Mouse (Mus musculus): ENCODE results near the gene Scimp. TPM values are rescaled to one million over a fixed set of nuclear protein-coding genes. Genes with fewer than 3 reads are reported as not detected.

The Scimp gene
- polyA plus RNA-seq (2012; rRNA removed) = 0.11 and 0.15 TPM in 2 replicates

- no peak within 1 kb of the TSS for H3K27ac ChIP-seq (ENCODE audit: insufficient read depth, low read length)
- TF ChIP-seq POLR2A (IDR thresholded peaks at IDR 0.05; ENCODE audit: extremely low read depth, insufficient read depth, low read length) (no peak), CTCF (IDR thresholded peaks at IDR 0.05; ENCODE audit: extremely low read depth, insufficient read depth, low read length) (no peak)
- no peak within 1 kb of the TSS for H3K4me3 ChIP-seq (ENCODE audit: insufficient read depth, low read length)
- H3K4me1 ChIP-seq (ENCODE audit: control insufficient read depth, insufficient read depth, low read length) = no peaks in the 10 kb centered on the region
These were observed at the start of gene Scimp for GRCm38 (mm10) chr11:70812365-70812764. Gene Scimp (minus strand): TSS chr11:70812586.

GRCm38 (mm10) chr11:70860371-70860770 lies 48.0 kb upstream of the Scimp start:
- H3K4me1 ChIP-seq (ENCODE audit: control insufficient read depth, insufficient read depth, low read length) = peaks cover 2% of the 10 kb centered on the region; the same call in 1 of the 2 replicates

GRCm38 (mm10) chr11:70846029-70846428 lies 33.6 kb upstream of the Scimp start:
- Histone ChIP-seq H3K4me3 (ENCODE audit: insufficient read depth, low read length) (peak overlapping the region; percentile 100), H3K27ac (ENCODE audit: insufficient read depth, low read length) (no peak overlapping the region), H3K4me1 (ENCODE audit: control insufficient read depth, insufficient read depth, low read length) (peaks cover 6% of the 10 kb centered on the region; the same call in 1 of the 2 replicates)
- no peak for TF ChIP-seq POLR2A (IDR thresholded peaks at IDR 0.05; ENCODE audit: extremely low read depth, insufficient read depth, low read length)
- TF ChIP-seq CTCF (IDR thresholded peaks at IDR 0.05; ENCODE audit: extremely low read depth, insufficient read depth, low read length) = no peak

More at GRCm38 (mm10) chr11:70860371-70860770, 48.0 kb upstream of the Scimp start:
- Histone ChIP-seq H3K4me3 (ENCODE audit: insufficient read depth, low read length) (no peak overlapping the region), H3K27ac (ENCODE audit: insufficient read depth, low read length) (no peak overlapping the region)
- TF ChIP-seq CTCF (IDR thresholded peaks at IDR 0.05; ENCODE audit: extremely low read depth, insufficient read depth, low read length) = no peak
- no peak for TF ChIP-seq POLR2A (IDR thresholded peaks at IDR 0.05; ENCODE audit: extremely low read depth, insufficient read depth, low read length)

- peaks cover 6% of the 10 kb centered on the region; the same call in 1 of the 2 replicates for H3K4me1 ChIP-seq (ENCODE audit: control insufficient read depth, insufficient read depth, low read length)
- peak overlapping the region; percentile 100 for H3K4me3 ChIP-seq (ENCODE audit: insufficient read depth, low read length)
- peak overlapping the region; percentile 95 for H3K27ac ChIP-seq (ENCODE audit: insufficient read depth, low read length)
- TF ChIP-seq POLR2A (IDR thresholded peaks at IDR 0.05; ENCODE audit: extremely low read depth, insufficient read depth, low read length) (no peak), CTCF (IDR thresholded peaks at IDR 0.05; ENCODE audit: extremely low read depth, insufficient read depth, low read length) (no peak)
These were observed 33.1 kb upstream of the Scimp start for GRCm38 (mm10) chr11:70845457-70845978.

- H3K4me3 ChIP-seq (ENCODE audit: insufficient read depth, low read length) = peak within 1 kb of the TSS; percentile 100
- peak within 1 kb of the TSS; percentile 95 for H3K27ac ChIP-seq (ENCODE audit: insufficient read depth, low read length)
- peaks cover 6% of the 10 kb centered on the region; the same call in 1 of the 2 replicates for H3K4me1 ChIP-seq (ENCODE audit: control insufficient read depth, insufficient read depth, low read length)
- peak; percentile 78 for TF ChIP-seq POLR2A (IDR thresholded peaks at IDR 0.05; ENCODE audit: extremely low read depth, insufficient read depth, low read length)
- no peak for TF ChIP-seq CTCF (IDR thresholded peaks at IDR 0.05; ENCODE audit: extremely low read depth, insufficient read depth, low read length)
These were observed 32.4 kb upstream of the Scimp start, which contains the start of gene Rabep1 for GRCm38 (mm10) chr11:70844559-70845456. Gene Rabep1 (plus strand): TSS chr11:70844778.

- H3K27ac ChIP-seq (ENCODE audit: insufficient read depth, low read length) = peak overlapping the region; percentile 51; the same call in 1 of the 2 replicates
These were observed 31.5 kb upstream of the Scimp start for GRCm38 (mm10) chr11:70843701-70844551.

GRCm38 (mm10) chr11:70842983-70843382 lies 30.6 kb upstream of the Scimp start:
- Histone ChIP-seq H3K4me3 (ENCODE audit: insufficient read depth, low read length) (no peak overlapping the region), H3K27ac (ENCODE audit: insufficient read depth, low read length) (no peak overlapping the region), H3K4me1 (ENCODE audit: control insufficient read depth, insufficient read depth, low read length) (peaks cover 6% of the 10 kb centered on the region; the same call in 1 of the 2 replicates)
- no peak for TF ChIP-seq CTCF (IDR thresholded peaks at IDR 0.05; ENCODE audit: extremely low read depth, insufficient read depth, low read length)

More at GRCm38 (mm10) chr11:70843701-70844551, 31.5 kb upstream of the Scimp start:
- Histone ChIP-seq H3K4me1 (ENCODE audit: control insufficient read depth, insufficient read depth, low read length) (peaks cover 6% of the 10 kb centered on the region; the same call in 1 of the 2 replicates), H3K4me3 (ENCODE audit: insufficient read depth, low read length) (peak overlapping the region; percentile 100)
- TF ChIP-seq POLR2A (IDR thresholded peaks at IDR 0.05; ENCODE audit: extremely low read depth, insufficient read depth, low read length) (no peak), CTCF (IDR thresholded peaks at IDR 0.05; ENCODE audit: extremely low read depth, insufficient read depth, low read length) (no peak)

GRCm38 (mm10) chr11:70838610-70839009 lies 26.2 kb upstream of the Scimp start:
- TF ChIP-seq CTCF (IDR thresholded peaks at IDR 0.05; ENCODE audit: extremely low read depth, insufficient read depth, low read length) (no peak), POLR2A (IDR thresholded peaks at IDR 0.05; ENCODE audit: extremely low read depth, insufficient read depth, low read length) (no peak)
- Histone ChIP-seq H3K4me1 (ENCODE audit: control insufficient read depth, insufficient read depth, low read length) (no peaks in the 10 kb centered on the region), H3K4me3 (ENCODE audit: insufficient read depth, low read length) (no peak overlapping the region), H3K27ac (ENCODE audit: insufficient read depth, low read length) (no peak overlapping the region)

- H3K4me1 ChIP-seq (ENCODE audit: control insufficient read depth, insufficient read depth, low read length) = no peaks in the 10 kb centered on the region
- TF ChIP-seq CTCF (IDR thresholded peaks at IDR 0.05; ENCODE audit: extremely low read depth, insufficient read depth, low read length) (no peak), POLR2A (IDR thresholded peaks at IDR 0.05; ENCODE audit: extremely low read depth, insufficient read depth, low read length) (no peak)
- no peak overlapping the region for H3K27ac ChIP-seq (ENCODE audit: insufficient read depth, low read length)
- H3K4me3 ChIP-seq (ENCODE audit: insufficient read depth, low read length) = no peak overlapping the region
These were observed 24.6 kb upstream of the Scimp start for GRCm38 (mm10) chr11:70837031-70837430.

Data from cortical plate, adult 2 months (tissue).